Mouse (Mus musculus) forebrain, embryonic 15.5 days (tissue): Measurements from ENCODE around the gene Loxl3. TPM values are rescaled to one million over a fixed set of nuclear protein-coding genes. Genes with fewer than 3 reads are reported as not detected.

Source experiments
- ATAC-seq: fragments of 200-750 bp; cut with Nextera tagmentation; replicated peaks from 2 replicates; pipeline ENCODE4 v1.8.0; 2017; ENCODE audit warnings: mild to moderate bottlenecking, moderate TSS enrichment, moderate library complexity
- H3K27ac ChIP-seq: fragments of 300-500 bp; sonication (generic); replicated peaks from 2 replicates; pipeline ENCODE4 v1.5.1; 2015; ENCODE audit warnings: mild to moderate bottlenecking, inconsistent platforms
- H3K27me3 ChIP-seq: fragments of 300-500 bp; sonication (generic); 2 replicates; pipeline ENCODE4 v1.6.1; 2015; ENCODE audit warnings: inconsistent platforms
- H3K36me3 ChIP-seq: fragments of 300-500 bp; sonication (generic); 2 replicates; pipeline ENCODE4 v1.6.1; 2015; ENCODE audit warnings: mild to moderate bottlenecking, inconsistent platforms
- H3K4me1 ChIP-seq: fragments of 300-500 bp; sonication (generic); 2 replicates; pipeline ENCODE4 v1.6.1; 2015; ENCODE audit warnings: inconsistent platforms
- H3K4me2 ChIP-seq: fragments of 300-500 bp; sonication (generic); replicated peaks from 2 replicates; pipeline ENCODE4 v1.6.1; 2015; ENCODE audit warnings: mild to moderate bottlenecking, inconsistent platforms
- H3K4me3 ChIP-seq: fragments of 300-500 bp; sonication (generic); 2 replicates; pipeline ENCODE4 v1.5.1; 2015; ENCODE audit warnings: mild to moderate bottlenecking, inconsistent platforms
- H3K9ac ChIP-seq: fragments of 300-500 bp; sonication (generic); replicated peaks from 2 replicates; pipeline ENCODE4 v1.6.1; 2015; ENCODE audit warnings: mild to moderate bottlenecking, inconsistent platforms
- H3K9me3 ChIP-seq: fragments of 300-500 bp; sonication (generic); 2 replicates; pipeline ENCODE4 v1.6.1; 2016; ENCODE audit warnings: inconsistent platforms
- WGBS: fragments of 180-500 bp; shearing (Covaris S2); methylation state at CpG from one replicate; pipeline ENCODE4 v1.1.7; 2015; ENCODE audit warnings: mixed read lengths; 5-methylcytosine and 5-hydroxymethylcytosine counted together
- polyA plus RNA-seq: library from polyadenylated mRNA; unstranded; fragments of >200 nt; fragmentation: Nextera tagmentation; extraction: Ambion mirVana; gene quantifications from 2 replicates; pipeline ENCODE4 v1.2.1, GENCODE M21; 2015

The Loxl3 gene
- polyA plus RNA-seq, 1 experiment from 2014 or later, result 6.3 TPM

DNA sequence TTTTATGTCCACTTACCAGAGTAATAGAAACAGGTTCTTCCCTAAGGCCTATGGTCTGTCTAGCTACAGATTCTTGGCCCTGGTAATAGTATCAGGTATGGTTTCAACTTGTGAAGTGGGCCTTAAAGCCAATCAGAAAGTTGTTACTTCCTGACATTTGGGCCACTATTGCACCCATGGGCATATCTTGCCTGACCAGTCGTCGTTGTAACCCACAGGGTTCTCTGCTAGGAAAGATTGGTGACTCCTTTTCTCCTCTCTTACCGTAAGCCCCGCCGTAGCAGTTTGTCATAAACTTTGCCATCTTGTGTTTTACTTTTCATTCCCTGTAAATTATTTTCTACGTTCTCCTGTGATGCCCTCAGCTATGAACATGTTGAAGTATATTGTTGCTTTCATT lies 13.9 kb upstream of the Loxl3 start:
- no peaks in the 10 kb centered on the region for H3K27me3 ChIP-seq
- ATAC-seq, result no peak
- no peak overlapping the region for H3K4me2 ChIP-seq
- no peak overlapping the region for H3K4me3 ChIP-seq
- no peaks in the 10 kb centered on the region for H3K4me1 ChIP-seq
- WGBS, result 87% methylated on average over 6 of the region's 6 CpGs
- no peaks in the 10 kb centered on the region for H3K36me3 ChIP-seq
- no peak overlapping the region for H3K27ac ChIP-seq
- no peak overlapping the region for H3K9ac ChIP-seq
- H3K9me3 ChIP-seq, result no peaks in the 10 kb centered on the region

DNA sequence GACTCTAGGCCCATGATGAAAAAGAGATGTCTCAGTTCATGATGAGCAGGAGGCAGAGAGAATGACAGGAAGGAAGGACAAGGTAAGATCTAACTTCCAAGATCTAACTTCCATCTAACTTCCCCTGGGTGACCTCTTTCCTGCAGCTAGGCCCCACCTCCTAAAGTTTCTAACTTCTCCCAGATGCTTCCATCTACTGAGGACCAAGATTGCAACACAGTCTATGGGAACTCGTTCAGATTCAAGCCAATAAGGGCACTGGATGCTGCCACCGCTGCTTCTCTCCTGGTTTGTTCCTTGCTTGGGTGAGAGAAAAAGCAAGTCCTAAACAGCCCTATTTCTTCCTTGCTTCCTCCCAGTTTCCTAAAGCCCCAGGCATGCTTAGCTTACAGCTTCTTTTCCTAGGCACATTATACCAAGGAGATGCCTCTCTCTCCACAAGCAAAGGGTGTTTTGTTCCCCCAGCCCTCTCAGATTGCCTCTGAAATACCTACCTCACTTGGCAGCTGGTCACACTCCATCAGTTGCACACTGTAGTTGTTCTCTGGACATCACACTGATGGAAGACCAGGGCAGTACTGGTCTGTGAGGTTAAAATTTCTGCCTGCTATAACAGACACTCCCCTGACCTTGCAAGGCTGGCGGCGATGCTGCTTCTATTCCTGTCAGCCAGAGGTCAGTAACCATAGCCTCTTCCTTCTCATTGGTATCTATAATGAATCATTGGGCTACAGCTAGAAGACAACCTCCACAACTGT lies 13.0 kb upstream of the Loxl3 start:
- no peak overlapping the region for H3K9ac ChIP-seq
- H3K4me2 ChIP-seq, result no peak overlapping the region
- H3K4me3 ChIP-seq, result no peak overlapping the region
- no peak for ATAC-seq
- no peaks in the 10 kb centered on the region for H3K4me1 ChIP-seq
- no peaks in the 10 kb centered on the region for H3K36me3 ChIP-seq
- 85% methylated on average over 4 of the region's 4 CpGs for WGBS
- no peaks in the 10 kb centered on the region for H3K9me3 ChIP-seq
- H3K27ac ChIP-seq, result no peak overlapping the region
- H3K27me3 ChIP-seq, result no peaks in the 10 kb centered on the region

DNA sequence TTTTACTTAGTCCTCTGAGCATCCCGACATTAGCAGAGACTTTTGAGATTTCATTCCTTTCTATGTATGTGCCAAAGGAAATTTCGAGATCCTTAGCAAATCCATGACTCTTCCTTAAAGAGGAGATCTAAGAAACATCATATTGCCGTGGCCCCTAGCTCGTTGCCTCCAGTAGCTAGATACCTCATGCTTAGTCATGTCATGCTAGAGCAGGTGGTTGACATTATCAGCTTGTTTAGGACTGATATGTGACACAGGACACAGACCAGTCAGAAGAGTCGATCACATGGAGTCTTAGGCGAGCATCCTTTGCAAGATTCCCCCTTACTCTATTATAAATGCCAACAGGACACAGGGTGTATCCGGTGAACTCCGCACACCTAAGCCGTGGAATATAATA lies 11.0 kb upstream of the Loxl3 start:
- H3K27ac ChIP-seq, result no peak overlapping the region
- no peaks in the 10 kb centered on the region for H3K4me1 ChIP-seq
- no peak overlapping the region for H3K9ac ChIP-seq
- H3K36me3 ChIP-seq, result no peaks in the 10 kb centered on the region
- WGBS, result 85% methylated on average over 9 of the region's 9 CpGs
- ATAC-seq, result no peak
- H3K9me3 ChIP-seq, result no peaks in the 10 kb centered on the region
- H3K4me3 ChIP-seq, result no peak overlapping the region
- no peak overlapping the region for H3K4me2 ChIP-seq
- H3K27me3 ChIP-seq, result no peaks in the 10 kb centered on the region

DNA sequence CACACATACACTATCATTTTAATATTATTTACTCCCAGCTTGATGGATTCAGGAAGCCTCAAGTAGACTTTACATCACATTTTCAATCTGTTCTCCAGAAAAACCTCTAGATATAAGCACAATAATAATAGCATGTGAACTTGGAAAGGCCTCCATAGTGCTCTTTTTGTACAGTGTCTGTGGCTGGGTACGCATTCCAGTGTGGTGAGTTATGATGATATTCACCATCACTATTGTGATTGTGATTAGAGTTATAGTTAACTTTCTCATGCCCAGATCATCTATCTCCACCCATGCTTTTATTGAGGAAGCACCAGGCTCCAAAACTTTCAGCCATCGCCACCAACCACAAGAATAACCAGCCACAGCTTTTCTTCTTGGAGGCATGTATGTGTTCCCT lies 10.2 kb upstream of the Loxl3 start:
- Histone ChIP-seq H3K27me3 (no peaks in the 10 kb centered on the region), H3K4me2 (no peak overlapping the region), H3K27ac (no peak overlapping the region), H3K4me3 (no peak overlapping the region), H3K9ac (no peak overlapping the region), H3K36me3 (no peaks in the 10 kb centered on the region), H3K9me3 (no peaks in the 10 kb centered on the region), H3K4me1 (no peaks in the 10 kb centered on the region)
- ATAC-seq, result no peak
- 86% methylated on average over 2 of the region's 2 CpGs for WGBS

DNA sequence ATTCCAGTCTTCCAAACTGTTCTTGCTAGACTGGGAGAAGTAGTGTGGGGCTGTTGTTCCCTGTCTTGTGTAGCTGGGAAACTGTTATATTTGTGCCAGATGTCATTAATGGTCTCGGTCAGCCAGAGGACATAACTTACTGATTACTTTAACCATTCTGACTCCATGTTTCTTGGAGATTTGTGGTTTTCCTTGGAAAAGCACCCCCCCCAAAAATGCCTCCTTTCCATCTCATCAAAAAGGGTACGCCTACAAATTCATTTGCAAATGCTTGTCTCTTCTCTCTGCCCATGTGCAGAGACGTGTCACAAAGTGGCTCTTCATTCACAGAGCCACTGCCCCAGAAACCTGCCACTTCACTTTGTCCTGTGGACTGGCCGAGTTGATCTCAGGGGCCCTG lies 9.6 kb upstream of the Loxl3 start:
- Histone ChIP-seq H3K4me1 (no peaks in the 10 kb centered on the region), H3K27me3 (peaks cover 5% of the 10 kb centered on the region; the same call in 1 of the 2 replicates), H3K36me3 (no peaks in the 10 kb centered on the region), H3K9me3 (no peaks in the 10 kb centered on the region), H3K4me3 (no peak overlapping the region), H3K9ac (no peak overlapping the region), H3K4me2 (no peak overlapping the region), H3K27ac (no peak overlapping the region)
- ATAC-seq, result no peak
- 76% methylated on average over 4 of the region's 4 CpGs for WGBS

DNA sequence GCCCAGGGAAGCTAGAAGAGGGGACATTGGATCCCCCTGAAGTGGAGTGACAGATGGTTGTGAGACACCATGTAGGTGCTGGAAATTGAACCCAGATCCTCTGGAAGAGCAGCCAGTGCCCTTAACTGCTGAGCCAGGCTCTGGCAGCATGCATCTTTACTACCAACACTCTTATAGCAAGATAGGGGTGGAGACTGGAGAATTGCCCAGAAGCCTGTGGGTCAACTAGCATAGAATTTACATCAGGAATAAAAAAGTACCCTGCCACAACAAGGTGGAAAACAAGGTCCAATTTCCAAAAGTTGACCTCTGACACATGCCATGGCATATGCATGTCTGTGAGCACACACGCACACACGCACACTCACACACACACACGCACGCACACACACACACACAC lies 8.8 kb upstream of the Loxl3 start:
- Histone ChIP-seq H3K9ac (no peak overlapping the region), H3K4me3 (no peak overlapping the region), H3K9me3 (no peaks in the 10 kb centered on the region), H3K27ac (no peak overlapping the region), H3K4me1 (no peaks in the 10 kb centered on the region), H3K27me3 (peaks cover 5% of the 10 kb centered on the region; the same call in 1 of the 2 replicates), H3K36me3 (no peaks in the 10 kb centered on the region), H3K4me2 (no peak overlapping the region)
- ATAC-seq, result no peak
- 96% methylated on average over 4 of the region's 4 CpGs for WGBS

DNA sequence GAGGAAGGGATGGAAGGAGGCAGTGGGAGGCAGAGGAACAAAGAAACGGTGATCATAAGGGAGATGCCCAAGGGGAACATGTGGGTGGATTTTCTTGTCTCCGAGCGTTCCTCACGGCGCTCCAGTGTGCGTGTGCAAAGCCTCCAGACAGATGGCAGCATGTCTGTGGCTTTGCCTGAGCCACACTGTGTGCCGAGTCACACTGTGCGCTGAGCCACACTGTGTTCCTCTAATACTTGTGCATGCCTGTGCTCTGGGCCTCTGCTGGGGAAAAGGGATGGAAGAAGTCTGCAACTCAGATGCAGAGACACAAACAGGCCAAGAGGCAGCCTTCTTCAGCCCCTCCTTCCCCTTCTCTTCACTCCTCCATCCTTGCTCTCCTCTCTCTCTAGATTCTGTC lies 6.7 kb upstream of the Loxl3 start:
- no peak overlapping the region for H3K27ac ChIP-seq
- H3K9ac ChIP-seq, result no peak overlapping the region
- H3K36me3 ChIP-seq, result no peaks in the 10 kb centered on the region
- H3K4me1 ChIP-seq, result peaks cover 3% of the 10 kb centered on the region
- ATAC-seq, result no peak
- H3K27me3 ChIP-seq, result peaks cover 21% of the 10 kb centered on the region; the same call in 1 of the 2 replicates
- H3K9me3 ChIP-seq, result no peaks in the 10 kb centered on the region
- WGBS, result 69% methylated on average over 8 of the region's 8 CpGs
- H3K4me3 ChIP-seq, result no peak overlapping the region
- H3K4me2 ChIP-seq, result no peak overlapping the region

DNA sequence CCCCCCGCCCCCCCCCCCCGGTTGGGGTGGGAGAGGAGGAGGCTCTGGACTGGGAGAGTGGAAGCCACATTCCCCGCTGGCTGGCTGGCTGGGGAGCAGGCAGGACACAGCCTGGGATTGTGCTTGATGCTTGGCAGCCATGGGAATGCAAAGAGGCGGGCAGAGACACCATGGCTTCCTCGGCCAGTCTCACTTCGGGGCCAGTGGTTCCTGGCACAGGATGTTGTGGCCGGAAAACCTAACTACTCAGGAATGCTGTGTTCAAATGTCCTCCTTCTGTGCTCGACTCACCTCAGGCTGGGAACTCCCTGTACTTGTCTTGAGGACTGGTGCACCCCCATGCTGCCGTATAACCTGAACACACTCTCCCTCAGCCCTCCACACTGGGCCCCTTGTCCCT lies 6.3 kb upstream of the Loxl3 start:
- peaks cover 7% of the 10 kb centered on the region for H3K4me1 ChIP-seq
- H3K9me3 ChIP-seq, result no peaks in the 10 kb centered on the region
- WGBS, result 58% methylated on average over 8 of the region's 9 CpGs
- H3K9ac ChIP-seq, result no peak overlapping the region
- H3K4me3 ChIP-seq, result no peak overlapping the region
- peaks cover 22% of the 10 kb centered on the region; the same call in 1 of the 2 replicates for H3K27me3 ChIP-seq
- no peak for ATAC-seq
- no peak overlapping the region for H3K27ac ChIP-seq
- H3K4me2 ChIP-seq, result no peak overlapping the region
- no peaks in the 10 kb centered on the region for H3K36me3 ChIP-seq

DNA sequence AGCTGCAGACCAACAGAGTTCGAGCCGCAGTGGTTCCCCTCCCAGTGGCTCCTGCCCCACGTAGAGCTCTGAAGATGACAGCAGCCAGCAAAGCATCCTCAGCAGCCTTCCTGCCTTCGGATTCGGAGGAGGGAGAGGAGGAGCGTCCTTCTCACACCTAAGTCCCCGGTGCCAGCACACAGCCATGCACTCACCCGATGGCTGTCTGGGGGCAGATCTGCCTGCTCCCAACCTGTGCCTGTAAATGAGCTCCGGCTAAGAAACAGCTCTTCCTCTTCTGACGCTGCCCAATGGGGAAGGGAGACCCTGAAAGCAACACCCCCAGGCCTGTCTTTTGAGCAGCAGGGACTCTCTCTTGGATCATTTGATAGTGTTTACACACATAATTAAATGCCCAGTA lies 4.2 kb upstream of the Loxl3 start:
- Histone ChIP-seq H3K36me3 (no peaks in the 10 kb centered on the region), H3K27ac (no peak overlapping the region), H3K27me3 (peaks cover 26% of the 10 kb centered on the region; the same call in 1 of the 2 replicates), H3K9me3 (no peaks in the 10 kb centered on the region), H3K4me1 (peaks cover 27% of the 10 kb centered on the region), H3K4me2 (no peak overlapping the region), H3K9ac (no peak overlapping the region), H3K4me3 (no peak overlapping the region)
- no peak for ATAC-seq
- 20% methylated on average over 10 of the region's 10 CpGs for WGBS

DNA sequence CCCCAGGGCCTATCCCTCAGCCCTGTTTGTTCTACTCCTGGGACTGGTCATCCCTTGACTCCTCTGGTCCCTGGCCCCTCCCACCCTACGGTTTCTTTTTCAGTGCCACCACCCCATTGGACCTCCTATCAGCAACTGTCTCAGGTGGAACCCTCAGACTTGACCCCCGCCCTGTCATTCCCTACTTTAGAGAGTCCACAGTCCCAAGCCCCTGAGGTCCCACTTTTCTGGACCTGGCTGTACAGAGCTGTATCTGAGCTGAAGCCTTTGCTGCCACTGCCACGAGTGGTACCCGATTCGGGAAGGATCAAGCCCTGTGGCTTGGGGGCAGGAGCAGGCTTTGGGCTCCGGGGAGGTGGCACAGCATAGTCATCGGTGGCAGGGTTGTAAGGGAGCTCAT lies 2.9 kb upstream of the Loxl3 start:
- H3K9me3 ChIP-seq, result no peaks in the 10 kb centered on the region
- H3K9ac ChIP-seq, result no peak overlapping the region
- ATAC-seq, result no peak
- WGBS, result 59% methylated on average over 7 of the region's 7 CpGs
- H3K27me3 ChIP-seq, result peaks cover 26% of the 10 kb centered on the region; the same call in 1 of the 2 replicates
- no peak overlapping the region for H3K4me2 ChIP-seq
- H3K4me1 ChIP-seq, result peaks cover 27% of the 10 kb centered on the region
- H3K27ac ChIP-seq, result no peak overlapping the region
- H3K36me3 ChIP-seq, result no peaks in the 10 kb centered on the region
- H3K4me3 ChIP-seq, result no peak overlapping the region

DNA sequence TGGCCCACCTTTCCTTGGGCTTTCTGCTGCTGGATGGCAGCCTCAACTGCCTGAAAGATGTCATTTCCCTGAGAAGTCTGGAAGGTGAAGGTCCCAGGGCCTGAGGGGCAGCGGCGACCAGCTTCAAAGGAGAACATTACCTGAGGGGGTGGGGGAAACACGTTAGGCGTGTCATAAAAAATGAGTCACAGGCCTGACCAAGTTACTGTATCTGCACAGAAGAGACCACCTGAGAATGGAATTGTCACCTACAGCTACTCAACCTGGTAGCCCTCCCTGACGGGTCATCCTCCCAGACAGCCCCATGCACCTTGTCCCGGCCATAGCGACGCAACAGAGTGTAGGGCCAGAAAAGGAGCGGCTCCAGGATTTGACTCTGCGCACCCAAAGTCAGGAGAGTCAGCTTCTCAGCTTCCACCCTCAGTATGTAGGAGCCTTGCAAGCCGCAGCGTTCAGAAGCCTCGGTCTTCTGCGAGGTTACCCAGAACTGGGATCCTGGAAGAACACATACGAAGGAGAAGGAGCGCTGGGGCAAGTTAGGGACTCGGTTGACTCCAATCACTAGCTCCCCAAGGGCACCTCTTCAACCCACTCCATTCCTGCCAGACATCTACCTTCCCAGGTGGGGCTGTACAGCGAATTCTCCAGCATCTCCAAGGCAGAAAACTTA lies 1.9 kb upstream of the Loxl3 start:
- Histone ChIP-seq H3K9me3 (no peaks in the 10 kb centered on the region), H3K4me3 (peak overlapping the region; percentile 55), H3K36me3 (no peaks in the 10 kb centered on the region), H3K4me1 (peaks cover 27% of the 10 kb centered on the region), H3K27ac (no peak overlapping the region), H3K27me3 (peaks cover 26% of the 10 kb centered on the region; the same call in 1 of the 2 replicates), H3K4me2 (peak overlapping the region; percentile 94), H3K9ac (0 out of 2 replicates have a peak overlapping the region, but pooled peaks have one; percentile 51)
- WGBS, result 27% methylated on average over 18 of the region's 18 CpGs
- ATAC-seq, result no peak

DNA sequence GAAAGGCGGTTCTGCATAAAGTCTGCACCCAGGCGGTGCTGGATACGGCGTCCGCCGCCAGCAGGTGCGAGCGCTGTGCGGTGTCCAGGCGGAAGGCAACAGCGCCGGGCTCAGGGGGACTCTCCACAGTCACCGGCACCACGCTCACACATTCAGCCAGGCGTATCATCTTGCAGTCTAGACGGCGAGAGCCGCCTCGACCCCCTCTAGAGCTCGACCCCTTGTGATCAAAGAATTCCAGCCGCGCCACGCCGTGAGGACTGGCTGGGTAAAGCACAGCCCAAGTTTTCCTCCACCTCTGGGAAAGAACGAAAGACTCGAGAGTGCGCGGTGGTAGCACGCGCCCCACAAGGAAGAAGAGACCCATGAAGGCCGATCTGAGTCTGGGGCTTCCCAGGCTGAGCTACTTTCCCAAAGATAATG lies 1.2 kb upstream of the Loxl3 start:
- peak; percentile 46 for ATAC-seq
- Histone ChIP-seq H3K4me3 (peak overlapping the region; percentile 55), H3K36me3 (no peaks in the 10 kb centered on the region), H3K27ac (no peak overlapping the region), H3K4me2 (peak overlapping the region; percentile 94), H3K27me3 (peaks cover 26% of the 10 kb centered on the region; the same call in 1 of the 2 replicates), H3K4me1 (peaks cover 27% of the 10 kb centered on the region), H3K9ac (peak overlapping the region; percentile 51), H3K9me3 (no peaks in the 10 kb centered on the region)
- WGBS, result under 1% methylated on average over 31 of the region's 31 CpGs
